Mouse (Mus musculus) 3T3-L1 (cell line): Measurements from ENCODE around the gene Artn.

ENCODE experiments used
- DNase-seq: peaks from one replicate; pipeline ENCODE4 v3.0.0-alpha.2; 2015; ENCODE audit warnings: low read depth, low spot score

Gene Artn

DNA sequence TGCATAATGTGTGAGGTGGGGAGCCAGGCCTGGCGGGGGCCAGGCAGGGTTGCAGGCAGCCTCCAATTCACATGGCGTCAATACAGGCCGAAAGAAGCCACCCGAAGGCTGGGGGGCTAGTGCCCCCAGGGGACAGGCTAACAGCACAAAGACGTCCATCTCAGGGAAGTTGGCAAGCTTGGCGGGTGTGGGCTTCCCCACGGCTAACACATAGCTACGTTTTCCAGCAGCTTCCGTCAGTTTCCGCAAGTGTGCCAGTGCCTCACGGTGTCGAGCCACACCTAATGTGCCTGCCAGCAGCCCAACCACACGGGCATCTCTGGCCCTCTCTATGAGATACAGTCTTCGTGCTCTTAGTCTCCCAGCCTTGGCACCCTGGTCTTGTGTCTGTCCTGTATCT, 39.5 kb downstream of the Artn start:
- DNase-seq, result no peak

DNA sequence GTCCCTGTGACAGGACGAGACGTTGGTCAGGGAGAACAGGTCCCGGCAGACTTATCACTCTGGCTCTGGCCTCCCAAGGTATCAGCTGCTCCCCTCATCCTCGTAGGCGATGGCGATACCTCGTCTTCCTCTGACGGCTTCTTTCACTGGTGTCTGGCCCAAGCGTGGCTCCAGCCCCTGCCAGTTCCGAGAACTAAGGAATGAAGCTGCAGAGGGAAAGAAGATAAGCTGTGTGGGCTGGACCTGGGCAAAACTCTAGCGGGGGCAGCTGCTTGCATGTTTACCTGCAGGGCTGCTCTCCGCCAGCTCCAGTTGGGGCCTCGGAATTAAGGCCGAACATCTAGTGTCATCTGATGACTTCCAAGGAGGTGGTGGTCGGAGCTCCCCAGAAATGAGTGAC, 40.1 kb downstream of the Artn start:
- no peak for DNase-seq

GRCm38 (mm10) chr4:117887920-117888319, 41.6 kb downstream of the Artn start:
- no peak for DNase-seq

GRCm38 (mm10) chr4:117887133-117887532, 42.4 kb downstream of the Artn start, which contains the start of gene Atp6v0b:
Gene Atp6v0b (minus strand): TSS chr4:117887333.
- DNase-seq, result peak; percentile 81

GRCm38 (mm10) chr4:117886644-117887043, 42.9 kb downstream of the Artn start:
- no peak for DNase-seq

DNA sequence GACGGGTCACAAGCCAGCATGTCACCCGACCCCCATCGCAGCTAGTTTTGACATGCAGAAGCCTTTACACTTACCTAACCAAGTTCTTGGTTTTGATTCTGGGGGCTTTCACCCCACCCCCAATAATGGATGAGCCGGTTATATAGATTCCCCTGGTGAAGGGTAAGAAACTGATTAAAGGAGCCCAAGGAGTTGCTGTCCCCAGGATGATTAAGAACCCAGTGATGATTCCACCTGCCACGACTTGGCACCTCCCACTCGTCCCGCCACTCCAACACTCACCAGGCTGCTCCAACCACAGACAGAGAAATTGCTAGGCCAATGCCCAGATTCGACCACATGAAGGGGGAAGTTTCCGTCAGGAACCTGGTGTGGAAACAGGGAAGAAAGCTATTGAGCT, 43.6 kb downstream of the Artn start:
- peak; percentile 50 for DNase-seq

GRCm38 (mm10) chr4:117885093-117885492, 44.5 kb downstream of the Artn start:
- DNase-seq, result no peak

DNA sequence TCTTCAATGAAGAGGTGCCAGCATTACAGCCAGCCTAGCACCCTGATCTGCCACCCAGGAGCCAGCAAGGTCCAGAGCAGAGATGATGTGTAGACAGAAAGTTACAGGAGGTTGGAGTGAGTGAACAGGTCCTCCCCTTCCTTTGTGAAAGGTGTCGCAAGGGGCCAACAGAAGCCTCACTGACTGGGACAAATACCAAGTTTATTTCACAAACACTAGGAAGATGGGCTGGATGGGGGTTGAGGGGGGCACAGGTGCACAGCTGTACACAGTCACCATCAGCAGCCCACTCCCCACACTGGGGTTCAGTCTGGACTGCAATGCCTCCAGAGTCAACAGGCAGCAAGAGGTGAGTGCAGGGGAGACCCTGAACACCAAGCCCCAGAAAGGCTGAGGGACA, 45.4 kb downstream of the Artn start:
- DNase-seq, result no peak

- peak; percentile 33 for DNase-seq
Observed at GRCm38 (mm10) chr4:117882701-117883691, 46.6 kb downstream of the Artn start, which contains the start of gene B4galt2. Gene B4galt2 (minus strand): TSS chr4:117883487.

- no peak for DNase-seq
Observed at GRCm38 (mm10) chr4:117878703-117879102, 50.9 kb downstream of the Artn start.

- no peak for DNase-seq
Observed at GRCm38 (mm10) chr4:117878301-117878700, 51.3 kb downstream of the Artn start.
